Comparison of ENCODE assay signal across 10 mouse cellular contexts in the genomic region with DNA sequence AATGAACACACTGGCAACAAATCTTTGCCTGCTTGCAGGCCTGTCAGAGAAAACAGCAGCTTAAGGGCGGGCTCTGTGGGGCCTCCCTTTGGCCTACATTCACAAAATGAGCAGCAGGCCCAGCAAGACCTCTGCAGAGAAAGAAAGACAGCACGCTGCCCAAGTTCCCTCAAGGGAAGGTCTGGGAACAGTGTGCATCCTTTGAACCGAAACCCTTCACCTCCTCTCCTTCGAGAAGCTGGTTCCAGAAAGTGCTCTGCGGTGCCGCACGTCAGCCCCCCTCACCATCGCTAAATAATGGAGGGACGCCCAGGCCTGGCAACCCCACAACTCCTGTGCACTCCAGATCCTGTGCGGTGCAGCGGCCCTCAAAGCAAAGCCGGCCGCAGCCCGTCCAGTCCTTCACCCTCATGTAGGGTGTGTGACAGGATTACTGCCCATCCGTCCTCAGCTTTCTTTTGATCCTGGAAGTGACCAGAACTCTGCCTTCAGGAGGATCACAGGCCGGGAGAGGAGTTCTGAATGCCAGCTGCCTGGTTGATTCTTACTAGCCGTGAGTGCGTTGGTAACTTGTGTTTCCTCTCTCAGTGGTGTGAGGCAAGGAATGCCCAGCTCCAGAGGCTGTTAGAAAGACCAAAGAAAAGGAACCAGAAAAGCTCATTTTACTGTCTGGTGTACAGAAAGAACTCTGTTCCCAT. TPM values are rescaled to one million over a fixed set of nuclear protein-coding genes. Genes with fewer than 3 reads are reported as not detected.
DNase-seq lines count a peak whose midpoint lies in the region; ATAC-seq and TF ChIP-seq lines count a peak whose summit lies in the region.
"Had no signal": no experiment of that assay in that cellular context is flagged by ENCODE, and none has a peak within 500 bp of the region (broad histone marks: within the 10 kb centered on the region; RNA-seq: fewer than 3 reads in every experiment).

No protein-coding gene starts in this region.

- no peak overlapping the region for H3K4me2 ChIP-seq in embryonic facial prominence, embryonic 11.5 days (ENCODE audit: low read depth, low read length)
- H3K4me2 ChIP-seq in limb, embryonic 12.5 days: no peak overlapping the region

- in situ Hi-C loops in ES-E14 (cut with MboI; ENCODE audit: low sequenced_read_pairs in 2 of 2, unreplicated experiment in 2 of 2): no loop called here

- H3K4me1 ChIP-seq in heart, embryonic 10.5 days: peaks cover 16% of the 10 kb centered on the region
- peaks cover 13 to 18% of the 10 kb centered on the region in 2 experiments for H3K4me1 ChIP-seq in ES-E14 (ENCODE audit: control insufficient read depth in 2 of 2, insufficient read depth in 2 of 2, low read length in 2 of 2, poor library complexity in 1 of 2)
- H3K4me1 ChIP-seq in embryonic facial prominence, embryonic 11.5 days (ENCODE audit: control insufficient read depth, insufficient read depth, low read length): no peaks in the 10 kb centered on the region; the same call in 1 of the 2 replicates
- H3K4me1 ChIP-seq in limb, embryonic 12.5 days (replicated peaks): peaks cover 19% of the 10 kb centered on the region

- no peaks in the 10 kb centered on the region for H3K27me3 ChIP-seq in heart, embryonic 10.5 days (ENCODE audit: insufficient read depth, poor library complexity, severe bottlenecking)
- no peaks in the 10 kb centered on the region for H3K27me3 ChIP-seq in embryonic facial prominence, embryonic 11.5 days (ENCODE audit: control insufficient read depth, insufficient read depth, low read length)
- H3K27me3 ChIP-seq in limb, embryonic 12.5 days: no peaks in the 10 kb centered on the region

- no peaks in the 10 kb centered on the region for H3K9me3 ChIP-seq in heart, embryonic 10.5 days
- no peaks in the 10 kb centered on the region for H3K9me3 ChIP-seq in ES-E14 (ENCODE audit: control insufficient read depth, insufficient read depth, low read depth, low read length)
- H3K9me3 ChIP-seq in embryonic facial prominence, embryonic 11.5 days (replicated peaks; ENCODE audit: control insufficient read depth, low read length): no peaks in the 10 kb centered on the region
- H3K9me3 ChIP-seq in limb, embryonic 12.5 days: 0 out of 2 replicates have a peak, but pooled peaks cover 8% of the 10 kb centered on the region

- H3K4me3 ChIP-seq in heart, embryonic 10.5 days: no peak overlapping the region
- H3K4me3 ChIP-seq in ES-E14 (ENCODE audit: insufficient read depth in 1 of 2, low read depth in 1 of 2, low read length in 2 of 2, poor library complexity in 1 of 2, severe bottlenecking in 1 of 2): peak overlapping the region in 1 of 2 experiments; percentile 40; a peak in 2 of 4 replicates
- H3K4me3 ChIP-seq in embryonic facial prominence, embryonic 11.5 days (ENCODE audit: low read depth, low read length): no peak overlapping the region
- H3K4me3 ChIP-seq in limb, embryonic 12.5 days (replicated peaks): no peak overlapping the region

- no peak for ATAC-seq in embryonic facial prominence, embryonic 11.5 days (replicated peaks; ENCODE audit: insufficient number of reproducible peaks, low FRiP score, low TSS enrichment, low read depth)
- ATAC-seq in limb, embryonic 12.5 days (ENCODE audit: insufficient number of reproducible peaks, insufficient read depth, low FRiP score, low TSS enrichment, low read depth): no peak
- ATAC-seq in granulocyte monocyte progenitor cell, adult 5-6 weeks (replicated peaks; ENCODE audit: poor library complexity, severe bottlenecking): no peak
- ATAC-seq in CD4-positive, CD25-positive, alpha-beta regulatory T cell, adult 4 months: no peak

- H3K36me3 ChIP-seq in heart, embryonic 10.5 days: no peaks in the 10 kb centered on the region
- H3K36me3 ChIP-seq in ES-E14 (ENCODE audit: control insufficient read depth, insufficient read depth, low read length, poor library complexity, severe bottlenecking): no peaks in the 10 kb centered on the region
- no peaks in the 10 kb centered on the region for H3K36me3 ChIP-seq in embryonic facial prominence, embryonic 11.5 days (replicated peaks; ENCODE audit: control insufficient read depth, insufficient read depth, low read depth, low read length)
- H3K36me3 ChIP-seq in limb, embryonic 12.5 days: no peaks in the 10 kb centered on the region

- DNase-seq in heart, embryonic 10.5 days (ENCODE audit: low spot score): no peak
- no peak for DNase-seq in heart, postnatal 25 days (ENCODE audit: low spot score)
- DNase-seq in ES-E14 (ENCODE audit: low read depth, low spot score): no peak
- DNase-seq in embryonic facial prominence, embryonic 11.5 days (ENCODE audit: low spot score): no peak
- DNase-seq in lung, postnatal 4 days: no peak
- DNase-seq: heart, postnatal 4 days had no signal

- 82% methylated on average over 18 of the region's 18 CpGs for WGBS in heart, embryonic 10.5 days
- WGBS in embryonic facial prominence, embryonic 11.5 days: 68% methylated on average over 18 of the region's 18 CpGs
- 54% methylated on average over 18 of the region's 18 CpGs for WGBS in limb, embryonic 12.5 days

- H3K9ac ChIP-seq in ES-E14 (ENCODE audit: insufficient read depth, low read depth, low read length, poor library complexity, severe bottlenecking): peak overlapping the region; percentile 46
- H3K9ac ChIP-seq in embryonic facial prominence, embryonic 11.5 days (replicated peaks; ENCODE audit: low read length): no peak overlapping the region
- H3K9ac ChIP-seq in limb, embryonic 12.5 days (replicated peaks): no peak overlapping the region

- peak overlapping the region; percentile 2; the same call in 1 of the 2 replicates for H3K27ac ChIP-seq in heart, embryonic 10.5 days
- peak overlapping the region; percentile 73 for H3K27ac ChIP-seq in ES-E14 (ENCODE audit: insufficient read depth, low read depth, low read length, poor library complexity, severe bottlenecking)
- H3K27ac ChIP-seq in embryonic facial prominence, embryonic 11.5 days (replicated peaks; ENCODE audit: low read depth, low read length): 0 out of 2 replicates have a peak overlapping the region, but pooled peaks have one; percentile 21
- H3K27ac ChIP-seq in limb, embryonic 12.5 days: peak overlapping the region; percentile 59; the same call in 1 of the 2 replicates
- H3K27ac ChIP-seq: macrophage had no signal

- intact Hi-C loops in heart, postnatal 25 days (cut with DNase I): no loop called here

TF ChIP-seq in ES-E14, 5 proteins besides CTCF, POLR2A, EP300 and RAD21:
- TF ChIP-seq ZNF384 (IDR thresholded peaks at IDR 0.05; ENCODE audit: low read depth, low read length) (no peak), MAFK (IDR thresholded peaks at IDR 0.05; ENCODE audit: insufficient read depth, low read depth, low read length) (no peak), CHD2 (IDR thresholded peaks at IDR 0.05; ENCODE audit: low read depth, low read length) (no peak), ZC3H11A (IDR thresholded peaks at IDR 0.05; ENCODE audit: borderline replicate concordance, low read depth, low read length) (no peak), HCFC1 (IDR thresholded peaks at IDR 0.05; ENCODE audit: borderline replicate concordance, insufficient read depth, low read length) (no peak)

RNA-seq across cellular contexts. Expression of gene Xpnpep1, which starts 11.4 kb away (rescaled TPM):
- polyA plus RNA-seq in heart, embryonic 10.5 days (2016; fragmentation: Nextera tagmentation; extraction: Ambion mirVana): 193 and 211 TPM in 2 replicates
- total RNA-seq in heart, postnatal 25 days (2021): 10 to 100 TPM; 80.0 to 90.6 TPM
- 190 and 210 TPM in 2 replicates for total RNA-seq in ES-E14 (2012; rRNA removed)
- polyA plus RNA-seq in embryonic facial prominence, embryonic 11.5 days (2014; fragmentation: Nextera tagmentation; extraction: Ambion mirVana): 177 and 184 TPM in 2 replicates
- polyA plus RNA-seq in limb, embryonic 12.5 days (2016; fragmentation: Nextera tagmentation; extraction: Ambion mirVana): 146 and 150 TPM in 2 replicates
- 43.6 and 77.0 TPM in 2 replicates for total RNA-seq in granulocyte monocyte progenitor cell, adult 5-6 weeks (2014; fragmentation: Nextera tagmentation)
- 49.8 and 70.5 TPM in 2 replicates for total RNA-seq in granulocyte monocyte progenitor cell, adult 5-6 weeks (2017)
- polyA plus RNA-seq in CD4-positive, CD25-positive, alpha-beta regulatory T cell, adult 4 months (2017; shearing (Covaris generic)): 10 to 100 TPM; 51.1 to 85.0 TPM

Comparison
In these comparisons a context has a peak if more than half of its experiments do, and no peak if none do; other contexts are left out.
1. H3K27ac ChIP-seq: peak in every context shown above with its lines; median percentile 73 in ES-E14; 59 in limb, embryonic 12.5 days; 21 in embryonic facial prominence, embryonic 11.5 days; 2 in heart, embryonic 10.5 days.